Mouse (Mus musculus) ES-E14 (cell line): ENCODE results near the gene Gm26657. TPM values are rescaled to one million over a fixed set of nuclear protein-coding genes. Genes with fewer than 3 reads are reported as not detected.

Experiments used
- DNase-seq: peaks from one replicate; pipeline ENCODE4 v3.0.0-alpha.2; 2013; ENCODE audit warnings: low read depth, low spot score
- H3K27ac ChIP-seq: 2 replicates; pipeline ENCODE4 v1.5.1; 2012; ENCODE audit warnings: low read depth, mild to moderate bottlenecking, low read length, moderate library complexity, mixed read lengths; ENCODE audit not compliant: poor library complexity, insufficient read depth, severe bottlenecking
- H3K36me3 ChIP-seq: 2 replicates; pipeline ENCODE4 v1.6.1; 2012; ENCODE audit warnings: mild to moderate bottlenecking, low read length, moderate library complexity, mixed read lengths; ENCODE audit not compliant: control insufficient read depth, poor library complexity, insufficient read depth, severe bottlenecking
- H3K4me1 ChIP-seq, 2 experiments: fragments of 150-350 bp in 1 of 2; sonication (generic) in 1 of 2; 2 replicates each; pipeline ENCODE4 v1.6.1; 2012; ENCODE audit warnings: low read length in 2 of 2, mild to moderate bottlenecking in 1 of 2, mixed read lengths in 1 of 2; ENCODE audit not compliant: control insufficient read depth in 2 of 2, insufficient read depth in 2 of 2, poor library complexity in 1 of 2
- H3K4me3 ChIP-seq, 2 experiments: fragments of 150-350 bp in 1 of 2; sonication (generic) in 1 of 2; 2 replicates each; pipeline ENCODE4 v1.5.1; 2012; ENCODE audit warnings: low read length in 2 of 2, low read depth in 1 of 2, mild to moderate bottlenecking in 1 of 2, mixed read lengths in 1 of 2; ENCODE audit not compliant: insufficient read depth in 1 of 2, poor library complexity in 1 of 2, severe bottlenecking in 1 of 2
- H3K9ac ChIP-seq: 2 replicates; pipeline ENCODE4 v1.6.1; 2012; ENCODE audit warnings: low read depth, mild to moderate bottlenecking, low read length, mixed read lengths; ENCODE audit not compliant: poor library complexity, insufficient read depth, severe bottlenecking
- H3K9me3 ChIP-seq: fragments of 150-350 bp; sonication (generic); 2 replicates; pipeline ENCODE4 v1.6.1; 2012; ENCODE audit warnings: low read depth, mild to moderate bottlenecking, low read length; ENCODE audit not compliant: control insufficient read depth, insufficient read depth
- CHD2 ChIP-seq: IDR thresholded peaks from 2 replicates; pipeline ENCODE4 v1.6.1; 2014; ENCODE audit warnings: mild to moderate bottlenecking, low read depth, low read length, inconsistent platforms
- HCFC1 ChIP-seq: IDR thresholded peaks from 2 replicates; pipeline ENCODE4 v1.6.1; 2012; ENCODE audit warnings: low read length, inconsistent platforms, borderline replicate concordance; ENCODE audit not compliant: insufficient read depth
- MAFK ChIP-seq: IDR thresholded peaks from 2 replicates; pipeline ENCODE4 v1.6.1; 2014; ENCODE audit warnings: mild to moderate bottlenecking, low read depth, low read length, inconsistent platforms; ENCODE audit not compliant: insufficient read depth
- ZC3H11A ChIP-seq: IDR thresholded peaks from 2 replicates; pipeline ENCODE4 v1.6.1; 2012; ENCODE audit warnings: low read depth, mild to moderate bottlenecking, inconsistent platforms, low read length, borderline replicate concordance
- ZNF384 ChIP-seq: IDR thresholded peaks from 2 replicates; pipeline ENCODE4 v1.6.1; 2012; ENCODE audit warnings: low read depth, low read length, inconsistent platforms
- in situ Hi-C, 2 experiments: fragments of 600-800 bp; cut with MboI; formaldehyde crosslinking; loops; one replicate each; pipeline ENCODE4 v1.15.1; 2025; ENCODE audit warnings: low sequenced_read_pairs in 2 of 2, inconsistent platforms in 1 of 2; ENCODE audit not compliant: unreplicated experiment in 2 of 2
- total RNA-seq: library from RNA; depleted of rRNA; stranded (reverse); fragments of 300-350 nt; gene quantifications from 2 replicates; pipeline ENCODE4 v1.2.3, GENCODE M21; 2012; rRNA removed

The Gm26657 gene
- total RNA-seq, result 0.31 and 0.58 TPM in 2 replicates

GRCm38 (mm10) chr4:56740020-56740485 is at the start of gene Gm26657:
Gene Gm26657, plus strand, starts transcription at chr4:56740070.
- DNase-seq, result no peak
- H3K9ac ChIP-seq, result no peak within 1 kb of the TSS
- peak within 1 kb of the TSS; percentile 47 to 59 for H3K4me3 ChIP-seq
- in situ Hi-C loops, result no loop called here
- H3K27ac ChIP-seq, result no peak within 1 kb of the TSS
- H3K36me3 ChIP-seq, result peaks cover 7% of the 10 kb centered on the region; the same call in 1 of the 2 replicates
- H3K9me3 ChIP-seq, result no peaks in the 10 kb centered on the region
- TF ChIP-seq CHD2 (no peak), ZNF384 (no peak), ZC3H11A (no peak), MAFK (no peak), HCFC1 (no peak)
- H3K4me1 ChIP-seq, result peaks cover 0 to 3% of the 10 kb centered on the region in 2 experiments; a peak in 1 of 4 replicates

GRCm38 (mm10) chr4:56696401-56696800 is 43.5 kb upstream of the Gm26657 start:
- TF ChIP-seq HCFC1, result no peak
- no peak for TF ChIP-seq ZC3H11A
- TF ChIP-seq MAFK, result no peak
- no peak for TF ChIP-seq CHD2
- TF ChIP-seq ZNF384, result no peak
- Histone ChIP-seq H3K9ac (no peak overlapping the region), H3K27ac (no peak overlapping the region), H3K9me3 (no peaks in the 10 kb centered on the region), H3K4me3 (no peak overlapping the region), H3K36me3 (no peaks in the 10 kb centered on the region), H3K4me1 (no peaks in the 10 kb centered on the region)
- in situ Hi-C loops, result no loop called here
- DNase-seq, result no peak

- Histone ChIP-seq H3K27ac (no peak overlapping the region), H3K9me3 (no peaks in the 10 kb centered on the region), H3K4me1 (no peaks in the 10 kb centered on the region), H3K9ac (no peak overlapping the region), H3K36me3 (no peaks in the 10 kb centered on the region), H3K4me3 (no peak overlapping the region)
- no peak for DNase-seq
- TF ChIP-seq MAFK (no peak), ZC3H11A (no peak), CHD2 (no peak), ZNF384 (no peak), HCFC1 (no peak)
- in situ Hi-C loops, result no loop called here
These were observed 41.2 kb upstream of the Gm26657 start for GRCm38 (mm10) chr4:56698671-56699070.

- in situ Hi-C loops, result no loop called here
- Histone ChIP-seq H3K4me3 (no peak overlapping the region), H3K36me3 (no peaks in the 10 kb centered on the region), H3K9ac (no peak overlapping the region), H3K9me3 (no peaks in the 10 kb centered on the region), H3K4me1 (no peaks in the 10 kb centered on the region), H3K27ac (no peak overlapping the region)
- no peak for DNase-seq
- TF ChIP-seq ZC3H11A (no peak), ZNF384 (no peak), MAFK (no peak), CHD2 (no peak), HCFC1 (no peak)
These were observed 37.6 kb upstream of the Gm26657 start for GRCm38 (mm10) chr4:56702234-56702633.

GRCm38 (mm10) chr4:56713155-56713554 is 26.7 kb upstream of the Gm26657 start:
- Histone ChIP-seq H3K4me3 (no peak overlapping the region), H3K9me3 (no peaks in the 10 kb centered on the region), H3K4me1 (peaks cover 0 to 8% of the 10 kb centered on the region in 2 experiments; a peak in 2 of 4 replicates), H3K9ac (no peak overlapping the region), H3K27ac (no peak overlapping the region), H3K36me3 (no peaks in the 10 kb centered on the region)
- no peak for TF ChIP-seq ZC3H11A
- TF ChIP-seq MAFK, result no peak
- no peak for TF ChIP-seq ZNF384
- TF ChIP-seq CHD2, result no peak
- TF ChIP-seq HCFC1, result no peak
- in situ Hi-C loops, result no loop called here
- no peak for DNase-seq
